Mouse (Mus musculus) kidney, postnatal 25 days (tissue): Measurements from ENCODE around the gene Aagab.

Experiments used
- DNase-seq, 2 experiments: peaks; one replicate each; pipeline ENCODE4 v3.0.0; 2021; ENCODE audit warnings: mixed read lengths in 2 of 2

The Aagab gene

DNA sequence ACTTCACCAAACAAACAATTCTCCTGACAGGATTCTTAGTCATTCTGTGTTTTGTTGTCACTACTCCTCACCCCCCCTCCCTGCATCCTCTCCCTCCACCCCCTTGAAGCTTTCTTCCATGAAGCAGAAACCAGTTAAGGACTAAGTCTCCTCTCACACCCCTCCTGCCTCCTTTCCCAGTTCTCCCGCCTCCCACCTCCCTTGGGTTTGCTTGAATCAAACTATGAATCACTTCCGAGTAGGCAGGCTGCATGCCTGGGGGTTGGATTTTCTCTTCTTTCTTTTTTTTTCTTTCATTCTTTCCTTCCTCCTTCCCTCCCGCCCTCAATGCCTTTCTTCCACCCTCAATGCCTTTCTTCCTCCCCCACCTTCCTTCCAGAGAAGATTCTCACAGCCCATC, 75.2 kb downstream of the Aagab start:
- no peak for DNase-seq

DNA sequence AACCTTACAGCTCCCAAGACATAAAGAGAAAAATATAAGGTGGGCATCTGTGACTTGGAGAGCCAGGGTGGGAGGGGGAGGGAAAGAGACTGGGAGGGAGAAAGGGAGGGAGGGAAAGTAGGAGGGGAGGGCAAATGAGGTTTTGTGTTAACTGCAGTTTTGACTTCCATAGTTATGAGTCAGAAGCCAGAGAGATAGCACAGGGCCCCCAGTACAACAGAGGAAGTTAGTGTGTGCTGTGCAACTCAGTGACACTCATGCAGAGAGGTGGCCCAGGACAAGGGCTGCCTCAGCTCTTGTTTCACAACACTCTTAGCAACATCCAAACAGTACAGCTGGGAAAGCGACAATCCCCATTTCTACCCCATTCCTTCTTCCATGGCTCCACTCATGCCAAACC, 75.6 kb downstream of the Aagab start:
- DNase-seq: no peak

GRCm38 (mm10) chr9:63682301-63682700, 79.8 kb downstream of the Aagab start:
- no peak for DNase-seq

- DNase-seq: no peak
Measured at GRCm38 (mm10) chr9:63682943-63683342, 80.5 kb downstream of the Aagab start.

- no peak for DNase-seq
Measured at GRCm38 (mm10) chr9:63684277-63684676, 81.8 kb downstream of the Aagab start.

DNA sequence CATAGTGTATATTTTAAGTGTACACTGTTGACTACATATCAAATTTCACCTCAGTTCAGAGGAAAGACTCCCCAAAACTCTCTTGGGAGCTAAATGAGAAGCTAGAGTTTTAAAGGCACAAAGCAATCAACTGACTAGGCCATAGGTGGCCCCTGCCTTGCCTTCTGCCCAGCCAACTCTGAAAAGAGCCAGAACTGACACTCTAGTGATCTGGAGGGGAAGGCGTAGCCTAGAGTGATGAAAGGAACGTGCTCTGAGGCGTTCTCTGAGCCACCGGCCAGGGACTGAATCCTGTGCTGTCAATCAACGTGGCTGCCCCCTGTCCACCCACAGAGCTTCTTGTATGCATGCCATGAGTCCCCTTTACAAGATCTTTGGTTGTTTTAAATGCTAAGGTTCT, 82.9 kb downstream of the Aagab start:
- DNase-seq: no peak

GRCm38 (mm10) chr9:63687413-63688015, 85.1 kb downstream of the Aagab start:
- DNase-seq: peak; percentile 54 to 73

GRCm38 (mm10) chr9:63690511-63690910, 88.1 kb downstream of the Aagab start:
- DNase-seq: no peak

- DNase-seq: no peak
Measured at GRCm38 (mm10) chr9:63691960-63692359, 89.5 kb downstream of the Aagab start.
